Mouse (Mus musculus) testis, adult 2 months (tissue): ENCODE measurements around the gene Gm45213.

Experiments used
- CTCF ChIP-seq: fragments of 200-500 bp; IDR thresholded peaks from 2 replicates; pipeline ENCODE4 v1.5.1; 2012; ENCODE audit warnings: low read depth, mild to moderate bottlenecking, inconsistent platforms, low read length, moderate library complexity; ENCODE audit not compliant: control insufficient read depth, insufficient read depth, insufficient replicate concordance
- POLR2A ChIP-seq: fragments of 200-500 bp; IDR thresholded peaks from 2 replicates; pipeline ENCODE4 v1.6.1; 2012; ENCODE audit warnings: low read depth, mild to moderate bottlenecking, inconsistent platforms, low read length, moderate library complexity; ENCODE audit not compliant: control insufficient read depth

- TF ChIP-seq CTCF = no peak
- no peak for TF ChIP-seq POLR2A
Observed at GRCm38 (mm10) chr7:66005066-66005465, 38.3 kb upstream of the Gm45213 start.
